Mouse (Mus musculus): ENCODE measurements around the gene Arl11.

Arl11 gene

DNA sequence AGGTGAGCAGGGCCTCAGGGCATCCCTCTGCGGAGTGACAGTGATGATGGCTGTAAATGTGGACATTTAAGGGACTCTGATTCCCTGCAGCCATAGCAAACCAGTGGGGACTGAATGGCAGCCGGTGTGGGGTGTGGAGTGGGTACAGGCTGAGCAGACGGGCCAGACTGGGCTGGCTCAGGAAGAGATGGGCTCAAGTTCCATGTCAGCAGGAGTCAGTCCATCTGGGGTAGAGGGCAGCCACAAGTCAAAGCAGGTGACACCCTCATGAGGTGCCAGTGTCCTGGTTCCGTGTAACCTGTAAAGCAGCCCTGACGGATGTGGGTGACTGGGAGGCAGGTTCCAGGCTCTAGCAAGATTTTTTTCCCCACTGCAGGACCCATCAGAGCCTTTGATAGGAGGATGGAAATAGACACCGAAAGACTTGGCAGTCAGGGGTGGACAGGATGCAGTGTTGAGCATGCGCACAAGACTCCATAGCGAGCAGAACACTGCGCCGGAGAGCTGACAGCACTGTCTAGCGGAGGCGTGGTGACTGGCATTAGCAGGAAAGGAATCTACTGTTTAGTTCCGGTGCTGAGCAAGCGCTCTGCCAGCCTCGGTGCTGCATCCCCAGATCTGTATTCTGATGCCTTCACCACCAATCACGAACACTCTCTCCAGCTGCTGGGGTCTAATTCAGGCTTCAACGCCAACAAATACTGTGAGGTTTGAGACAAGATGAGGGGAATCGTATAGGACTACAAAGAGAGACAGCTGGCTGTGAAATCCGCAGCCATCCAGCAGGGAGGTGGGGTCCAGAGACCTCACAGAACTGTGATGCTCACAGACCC, 18.3 kb downstream of the Arl11 start:
- DNase-seq (ENCODE audit: low spot score in 2 of 2), result peak; percentile 30 to 33

DNA sequence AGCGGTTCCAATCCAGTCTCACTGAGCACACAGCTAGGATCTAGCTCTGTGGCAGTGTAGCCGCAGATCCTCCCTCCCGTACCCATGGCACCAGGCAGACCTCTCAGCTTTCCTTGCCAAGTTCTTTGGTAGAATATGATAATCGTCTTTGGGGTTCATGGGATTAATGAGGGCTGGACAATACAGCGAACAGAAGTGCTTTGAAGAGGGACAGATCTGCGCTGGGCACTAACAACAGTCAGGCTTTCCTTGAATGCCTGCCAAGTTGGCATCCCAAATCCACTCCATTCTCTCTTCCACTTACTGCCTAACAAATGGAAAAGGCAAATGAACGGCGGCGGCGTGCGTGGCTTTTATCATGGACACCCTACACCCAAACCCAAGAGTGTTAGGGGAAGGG, 21.0 kb downstream of the Arl11 start:
- no peak for DNase-seq (ENCODE audit: low spot score in 2 of 2)

DNA sequence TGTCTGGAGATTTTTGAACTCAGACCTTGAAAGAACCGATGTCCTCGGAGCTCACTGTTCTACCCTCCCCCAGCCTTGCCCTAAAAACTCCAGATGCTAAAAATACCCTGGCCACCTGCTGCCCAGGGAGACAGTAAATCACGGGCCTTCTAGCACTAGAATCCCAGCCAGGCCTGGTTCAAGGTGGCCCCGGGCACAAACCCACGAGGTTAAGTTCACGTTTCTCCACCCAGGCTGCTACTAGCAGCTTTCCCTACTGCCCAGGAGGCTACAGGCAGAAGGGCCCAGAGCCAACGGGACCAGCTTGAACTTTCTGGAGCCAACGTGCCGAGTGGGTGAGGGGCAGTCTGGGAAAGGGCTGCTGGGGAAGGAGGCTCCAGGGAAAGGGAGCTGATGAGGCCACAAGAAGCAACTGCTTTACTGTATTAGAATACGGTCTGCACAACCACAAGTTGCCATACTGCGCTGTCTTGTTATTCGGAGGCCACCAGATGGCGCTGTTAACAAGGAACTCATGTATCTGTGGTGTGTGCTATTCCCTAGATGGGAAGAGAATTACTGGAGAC, 21.5 kb downstream of the Arl11 start:
- peak; percentile 46 to 70 for DNase-seq (ENCODE audit: low spot score in 2 of 2)

DNA sequence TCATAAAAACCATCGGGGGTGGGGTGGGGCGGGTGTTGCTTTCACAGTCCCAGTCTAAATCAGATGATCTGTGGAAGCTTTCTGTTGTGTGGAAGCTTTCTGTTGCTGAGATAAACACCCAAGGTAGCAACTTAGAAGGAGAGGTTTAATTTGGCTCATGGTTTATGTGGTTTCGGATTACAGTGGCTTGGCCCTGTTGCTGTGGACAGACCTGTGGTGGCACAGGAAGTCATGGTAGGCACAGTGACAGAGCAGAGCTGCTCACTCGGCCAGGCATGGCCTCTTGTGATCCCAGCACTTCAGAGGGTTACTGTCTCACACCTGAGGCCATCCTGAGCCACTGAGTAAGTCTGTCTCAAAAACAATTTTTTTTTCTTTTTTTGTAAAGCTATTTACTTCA, 29.8 kb downstream of the Arl11 start:
- no peak for DNase-seq (ENCODE audit: low spot score in 2 of 2)

DNA sequence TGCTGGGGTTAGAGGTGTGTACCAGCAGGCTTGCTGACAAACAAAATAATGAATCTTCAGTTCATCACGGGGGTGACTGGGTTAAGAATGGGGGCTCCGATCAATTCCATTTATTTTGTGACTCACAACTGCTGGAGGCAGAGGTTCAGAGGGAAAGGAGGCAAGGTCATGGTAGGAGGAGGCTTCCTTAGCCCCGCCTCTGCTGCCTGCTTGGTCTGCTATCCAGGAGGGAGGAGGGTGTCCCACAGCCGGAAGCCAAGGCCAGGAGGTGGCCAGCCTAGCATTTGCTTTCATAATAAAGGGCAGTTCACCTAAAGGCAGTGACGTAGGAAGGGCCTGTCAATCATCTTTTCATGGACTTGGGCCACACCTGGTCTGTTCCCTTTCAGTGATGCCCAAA, 35.0 kb downstream of the Arl11 start:
- DNase-seq (ENCODE audit: low spot score in 2 of 2), result no peak

GRCm38 (mm10) chr14:61346827-61347698, 37.5 kb downstream of the Arl11 start:
- DNase-seq (ENCODE audit: low spot score in 2 of 2), result no peak

GRCm38 (mm10) chr14:61349876-61350275, 40.3 kb downstream of the Arl11 start:
- no peak for DNase-seq (ENCODE audit: low spot score in 2 of 2)

- DNase-seq (ENCODE audit: low spot score in 2 of 2), result no peak
These were observed 41.3 kb downstream of the Arl11 start for GRCm38 (mm10) chr14:61350808-61351207.

DNA sequence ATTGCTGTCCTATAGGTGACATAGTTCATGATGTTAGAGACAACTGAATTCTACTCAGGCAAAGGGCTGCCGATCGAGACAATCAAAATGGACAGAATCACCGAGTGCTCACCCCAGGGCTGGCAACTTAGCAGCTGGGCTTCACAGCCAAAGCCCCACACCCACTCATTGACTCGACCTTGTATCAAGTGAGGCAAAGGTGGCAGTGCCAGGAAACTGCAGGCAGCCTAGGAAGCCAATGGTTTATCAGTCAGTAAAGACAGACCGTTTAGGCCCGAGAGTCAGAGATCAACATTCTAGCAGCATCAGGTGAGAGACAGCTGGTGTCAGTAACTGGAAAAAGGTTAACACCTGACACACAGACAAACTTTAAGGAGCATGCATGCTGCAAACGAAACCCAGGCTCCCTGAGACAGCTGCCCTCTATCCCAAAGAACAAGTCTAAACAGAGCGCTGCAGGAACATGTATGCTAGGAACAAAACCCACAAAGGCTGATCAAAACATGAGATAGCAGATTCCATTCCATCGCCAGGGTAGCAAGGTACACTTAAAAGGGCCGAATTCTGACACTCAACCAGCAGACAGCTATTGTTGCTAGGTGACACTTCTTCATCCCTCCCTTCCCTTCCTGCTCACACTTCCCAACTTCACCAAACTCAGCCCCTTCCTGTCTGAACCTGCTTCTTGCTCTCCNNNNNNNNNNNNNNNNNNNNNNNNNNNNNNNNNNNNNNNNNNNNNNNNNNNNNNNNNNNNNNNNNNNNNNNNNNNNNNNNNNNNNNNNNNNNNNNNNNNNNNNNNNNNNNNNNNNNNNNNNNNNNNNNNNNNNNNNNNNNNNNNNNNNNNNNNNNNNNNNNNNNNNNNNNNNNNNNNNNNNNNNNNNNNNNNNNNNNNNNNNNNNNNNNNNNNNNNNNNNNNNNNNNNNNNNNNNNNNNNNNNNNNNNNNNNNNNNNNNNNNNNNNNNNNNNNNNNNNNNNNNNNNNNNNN, 45.0 kb downstream of the Arl11 start:
- DNase-seq (ENCODE audit: low spot score in 2 of 2), result peak; percentile 42

DNA sequence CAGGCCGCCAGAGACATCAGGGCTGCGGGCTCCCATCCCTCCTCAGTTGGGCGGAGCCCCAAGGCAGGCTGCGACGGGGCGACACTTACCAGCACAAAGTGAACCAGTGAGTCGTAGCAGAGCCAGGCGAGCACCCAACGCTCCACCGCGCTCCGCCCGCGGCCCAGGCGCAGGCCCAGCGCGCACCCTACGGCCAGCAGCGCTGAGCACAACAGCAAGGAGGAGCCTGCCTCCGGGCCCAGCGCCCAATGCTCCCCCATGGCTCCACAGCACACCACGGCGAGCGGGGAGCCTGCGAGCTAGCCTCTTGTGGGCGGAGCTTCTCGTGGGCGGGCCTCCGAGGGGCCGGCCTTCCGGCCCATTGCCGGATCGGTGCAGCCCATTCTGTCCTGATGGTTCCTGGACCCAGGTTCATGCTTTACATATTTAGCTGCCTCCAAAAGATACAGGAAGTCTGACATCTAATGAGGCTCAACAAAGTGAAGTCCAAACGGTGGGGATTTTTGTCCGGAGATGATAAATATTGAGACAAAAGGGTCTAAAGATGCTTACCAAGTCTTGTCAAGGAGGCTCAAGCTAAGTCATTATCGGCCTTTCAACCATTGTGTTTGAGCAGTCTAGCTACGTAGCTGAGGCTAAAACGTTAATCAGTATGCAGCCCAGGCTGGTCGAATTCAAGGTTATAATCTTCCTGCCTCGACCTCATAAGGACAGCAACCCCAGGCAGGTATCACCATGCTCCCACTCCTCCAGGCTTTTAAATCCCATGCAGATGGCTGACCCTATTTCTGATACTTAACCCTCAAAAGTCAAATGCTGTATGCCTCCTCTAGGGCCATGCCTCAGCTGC, 50.8 kb downstream of the Arl11 start, which contains the start of gene Ebpl:
Gene Ebpl, minus strand, starts transcription at position 309 of the 850 bp plus-strand sequence.
- DNase-seq (ENCODE audit: low spot score in 2 of 2), result peak; percentile 91 to 96

DNA sequence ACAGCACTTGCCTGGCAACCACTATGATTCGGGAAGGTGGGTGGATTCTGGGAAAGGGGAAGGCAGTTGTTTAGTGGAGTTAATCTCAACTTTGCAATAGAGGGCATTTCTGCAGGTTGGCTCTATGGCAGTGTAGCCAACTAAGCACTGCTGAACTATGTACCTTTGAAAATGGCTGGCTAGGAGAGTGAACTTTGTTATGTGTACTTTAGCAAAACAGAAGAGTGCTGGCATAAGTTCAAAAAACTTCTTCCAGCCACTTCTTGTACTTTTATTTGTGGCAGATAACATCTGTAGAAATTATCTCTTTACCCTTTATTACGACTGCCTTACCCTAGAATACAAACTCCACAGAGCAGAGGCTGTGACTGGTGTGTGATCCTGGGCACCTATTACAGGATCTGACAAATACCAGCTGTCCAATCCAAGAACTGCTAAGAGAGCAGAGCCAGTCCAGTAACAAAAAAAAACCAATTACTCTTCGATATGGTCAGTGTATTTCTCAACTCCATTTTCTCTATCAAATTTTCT, 51.5 kb downstream of the Arl11 start:
- no peak for DNase-seq (ENCODE audit: low spot score in 2 of 2)
